Mouse (Mus musculus) lung, adult 2 months (tissue): ENCODE results near the gene Lmod1. TPM values are rescaled to one million over a fixed set of nuclear protein-coding genes. Genes with fewer than 3 reads are reported as not detected.

Source experiments
- DNase-seq: peaks from one replicate; pipeline ENCODE4 v3.0.0; 2022
- H3K4me1 ChIP-seq: fragments of 200-500 bp; 2 replicates; pipeline ENCODE4 v1.6.1; 2011; ENCODE audit warnings: low read length; ENCODE audit not compliant: control insufficient read depth, insufficient read depth
- H3K4me3 ChIP-seq: fragments of 200-500 bp; replicated peaks from 2 replicates; pipeline ENCODE3; 2011; ENCODE audit warnings: low read depth, mild to moderate bottlenecking, control low read depth, low read length; ENCODE audit errors: extremely low read depth
- CTCF ChIP-seq: fragments of 200-500 bp; IDR thresholded peaks from 2 replicates; pipeline ENCODE4 v1.5.1; 2011; ENCODE audit warnings: mild to moderate bottlenecking, low read length, control low read depth; ENCODE audit not compliant: insufficient read depth
- POLR2A ChIP-seq: fragments of 200-500 bp; IDR thresholded peaks from 2 replicates; pipeline ENCODE4 v1.6.1; 2011; ENCODE audit warnings: low read depth, mild to moderate bottlenecking, control low read depth, low read length, borderline replicate concordance; ENCODE audit errors: extremely low read depth
- WGBS: fragments of 180-500 bp; shearing (Covaris S2); methylation state at CpG from one replicate; pipeline ENCODE4 v1.1.7; 2018; 5-methylcytosine and 5-hydroxymethylcytosine counted together
- polyA plus RNA-seq: library from polyadenylated mRNA; depleted of rRNA; stranded (reverse); fragments of >200 nt; gene quantifications from 2 replicates; pipeline ENCODE4 v1.2.3, GENCODE M21; 2012

The Lmod1 gene
- polyA plus RNA-seq, 1 experiment, result 12.9 TPM

DNA sequence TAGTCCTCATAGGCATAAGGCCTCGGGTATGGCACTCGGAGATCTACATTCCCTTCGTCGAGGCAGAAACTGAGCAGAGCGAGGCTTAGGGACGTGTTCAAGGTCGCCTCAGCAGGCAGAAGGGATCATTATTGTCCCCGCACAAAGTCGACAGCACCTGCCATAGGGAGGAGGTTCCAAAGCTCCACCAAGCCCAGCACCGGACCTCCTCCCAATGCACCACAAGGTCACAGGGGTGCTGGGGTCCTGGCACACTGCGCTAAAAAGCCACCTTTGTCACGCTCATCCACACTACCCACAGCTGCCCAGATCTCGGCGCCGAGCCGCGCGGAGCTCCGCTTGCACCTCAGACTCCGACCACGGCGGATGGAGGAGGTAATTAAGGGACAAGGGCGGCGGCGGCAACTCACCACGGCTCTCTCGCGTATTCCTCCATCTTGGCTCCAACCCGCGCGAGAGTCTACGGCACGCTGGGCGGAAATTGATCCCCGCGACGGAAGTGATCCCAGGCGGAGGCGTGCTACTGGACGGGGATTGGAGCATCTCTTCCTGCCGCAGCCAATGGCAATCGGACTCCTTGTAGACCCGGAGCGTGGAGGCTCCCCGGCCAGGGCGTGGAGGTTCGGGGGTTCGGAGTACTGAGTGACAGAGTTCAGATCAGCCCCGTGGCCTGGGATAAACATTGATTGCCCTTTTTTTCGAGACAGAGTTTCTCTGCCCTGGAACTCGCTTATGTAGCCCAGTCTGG, 11.1 kb upstream of the Lmod1 start, which contains the start of gene Timm17a:
Gene Timm17a, minus strand, starts transcription at position 495 of the 748 bp plus-strand sequence.
- WGBS, result under 1% methylated on average over 51 of the region's 51 CpGs
- no peak for TF ChIP-seq CTCF
- TF ChIP-seq POLR2A, result peak; percentile 70
- DNase-seq, result peak; percentile 88
- Histone ChIP-seq H3K4me1 (peaks cover 3% of the 10 kb centered on the region; the same call in 1 of the 2 replicates), H3K4me3 (peak within 1 kb of the TSS; percentile 90)

DNA sequence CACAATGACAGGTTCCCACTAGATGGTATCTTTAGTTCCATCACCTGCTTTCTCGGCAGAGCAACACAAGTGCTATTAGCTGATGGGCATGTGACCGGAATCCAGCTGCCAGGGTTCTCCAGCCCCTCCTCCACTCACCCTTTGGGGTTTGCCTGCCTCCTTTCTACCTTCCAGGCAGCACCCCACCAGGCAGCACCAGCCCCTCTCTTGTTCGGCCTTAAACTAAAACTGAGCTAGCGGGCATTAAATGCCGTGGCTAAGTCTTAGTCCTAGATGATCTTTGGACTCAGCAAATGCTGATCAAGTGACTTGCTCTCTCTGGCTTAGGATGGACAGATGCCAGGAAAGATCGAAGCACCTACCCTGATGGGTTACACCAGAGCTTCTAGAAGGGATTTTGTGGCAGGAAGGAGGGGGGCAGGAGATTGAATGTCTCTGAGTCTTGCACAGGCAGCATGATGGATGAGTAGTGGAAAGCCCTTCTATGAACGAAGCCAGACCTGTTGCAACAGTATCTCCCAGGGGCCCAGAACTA, 1.2 kb upstream of the Lmod1 start:
- Histone ChIP-seq H3K4me3 (no peak overlapping the region), H3K4me1 (peaks cover 2% of the 10 kb centered on the region; the same call in 1 of the 2 replicates)
- TF ChIP-seq CTCF, result no peak
- TF ChIP-seq POLR2A, result no peak
- WGBS, result 72% methylated on average over 7 of the region's 7 CpGs
- no peak for DNase-seq

- peaks cover 2% of the 10 kb centered on the region; the same call in 1 of the 2 replicates for H3K4me1 ChIP-seq
- TF ChIP-seq CTCF (no peak), POLR2A (no peak)
- no peak for DNase-seq
- H3K4me3 ChIP-seq, result no peak overlapping the region
- 73% methylated on average over 2 of the region's 2 CpGs for WGBS
Observed at GRCm38 (mm10) chr1:135325934-135326333, 1.3 kb downstream of the Lmod1 start.

- Histone ChIP-seq H3K4me1 (peaks cover 2% of the 10 kb centered on the region; the same call in 1 of the 2 replicates), H3K4me3 (no peak overlapping the region)
- TF ChIP-seq CTCF (no peak), POLR2A (no peak)
- no peak for DNase-seq
- 62% methylated on average over 5 of the region's 5 CpGs for WGBS
Observed at GRCm38 (mm10) chr1:135328368-135328767, 3.8 kb downstream of the Lmod1 start.

DNA sequence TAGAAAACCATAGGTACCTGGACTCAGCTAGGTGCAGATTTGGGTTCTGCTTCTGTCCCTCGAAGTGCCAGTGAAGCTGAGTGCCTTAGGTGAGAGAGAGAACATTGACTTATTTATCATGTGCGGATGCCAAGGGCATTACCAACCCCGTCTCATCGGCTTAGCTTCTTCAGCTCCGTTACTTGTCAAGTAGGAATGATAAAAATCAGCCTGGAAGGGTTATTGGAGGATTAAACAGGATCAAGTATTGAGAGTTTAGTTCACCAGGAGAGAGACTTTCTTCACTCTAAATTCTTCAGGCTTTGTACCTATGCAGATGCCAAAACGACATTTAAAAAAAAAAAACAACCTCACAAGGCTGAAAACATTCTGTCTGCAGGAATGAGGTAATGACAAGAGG, 6.0 kb downstream of the Lmod1 start:
- H3K4me3 ChIP-seq, result no peak overlapping the region
- TF ChIP-seq CTCF, result no peak
- TF ChIP-seq POLR2A, result no peak
- 66% methylated on average over 6 of the region's 6 CpGs for WGBS
- H3K4me1 ChIP-seq, result no peaks in the 10 kb centered on the region
- DNase-seq, result no peak

DNA sequence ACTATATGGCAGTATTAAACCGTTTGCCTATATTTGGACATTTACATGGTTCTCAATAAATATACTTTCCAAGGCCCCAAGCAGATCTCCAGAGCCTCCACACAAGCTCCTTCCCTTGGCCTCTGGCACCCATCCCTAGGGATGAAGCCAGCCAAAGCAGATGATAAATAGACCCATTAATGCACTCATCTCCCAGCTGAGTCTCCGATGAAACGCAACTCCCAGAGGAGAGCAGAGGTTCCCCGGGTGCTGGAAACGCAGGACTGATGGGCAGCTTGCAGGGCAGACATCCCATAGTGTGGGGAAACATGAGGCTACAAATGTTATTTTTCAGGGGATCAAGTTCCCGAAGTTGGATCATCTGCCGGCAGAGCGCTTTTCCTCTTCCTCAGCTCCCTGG, 17.3 kb downstream of the Lmod1 start:
- WGBS, result 69% methylated on average over 8 of the region's 8 CpGs
- DNase-seq, result no peak
- TF ChIP-seq POLR2A, result no peak
- TF ChIP-seq CTCF, result no peak
- Histone ChIP-seq H3K4me3 (no peak overlapping the region), H3K4me1 (0 out of 2 replicates have a peak, but pooled peaks cover under 1% of the 10 kb centered on the region)

GRCm38 (mm10) chr1:135344026-135344425, 19.4 kb downstream of the Lmod1 start:
- DNase-seq, result no peak
- Histone ChIP-seq H3K4me1 (0 out of 2 replicates have a peak, but pooled peaks cover 4% of the 10 kb centered on the region), H3K4me3 (no peak overlapping the region)
- no peak for TF ChIP-seq POLR2A
- no peak for TF ChIP-seq CTCF
- 59% methylated on average over 4 of the region's 4 CpGs for WGBS

GRCm38 (mm10) chr1:135346891-135347290, 22.3 kb downstream of the Lmod1 start:
- WGBS, result 60% methylated on average over 3 of the region's 3 CpGs
- H3K4me3 ChIP-seq, result no peak overlapping the region
- H3K4me1 ChIP-seq, result 0 out of 2 replicates have a peak, but pooled peaks cover 4% of the 10 kb centered on the region
- no peak for DNase-seq
- TF ChIP-seq POLR2A, result no peak
- no peak for TF ChIP-seq CTCF

DNA sequence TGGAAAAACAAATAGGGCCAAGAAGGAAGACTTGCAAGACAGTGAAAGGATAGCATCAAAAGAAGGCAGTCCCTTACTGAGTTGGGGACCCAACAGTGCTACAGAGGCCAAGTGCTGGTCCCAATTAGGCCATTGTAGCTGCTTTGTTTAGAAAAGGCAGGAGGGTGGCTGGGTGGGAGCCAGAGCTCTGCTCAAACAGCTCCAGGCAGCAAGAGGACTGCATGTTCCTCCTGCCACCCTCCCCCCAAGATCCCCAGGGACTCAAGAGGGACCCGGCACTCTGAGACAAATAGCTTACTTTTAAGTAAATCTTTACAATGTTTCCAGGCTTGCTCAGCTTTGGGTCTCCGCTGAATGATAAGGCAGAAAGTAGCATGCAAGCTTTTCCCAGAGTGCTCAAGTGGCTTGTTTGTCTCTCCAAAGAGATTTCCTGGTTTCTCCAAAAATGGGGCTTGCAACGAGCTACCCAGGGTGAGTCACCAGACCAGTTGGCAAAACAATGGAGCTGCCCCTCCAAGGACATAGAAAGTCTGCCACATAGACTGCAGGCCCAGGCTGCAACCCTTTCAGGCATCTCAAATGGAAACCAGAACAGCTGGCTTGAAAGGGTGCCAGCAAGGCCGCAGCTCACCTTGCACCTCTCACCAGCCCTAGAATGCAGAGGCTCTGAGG, 23.0 kb downstream of the Lmod1 start:
- TF ChIP-seq POLR2A (no peak), CTCF (no peak)
- Histone ChIP-seq H3K4me1 (0 out of 2 replicates have a peak, but pooled peaks cover 4% of the 10 kb centered on the region), H3K4me3 (no peak overlapping the region)
- WGBS, result 29% methylated on average over 4 of the region's 4 CpGs
- peak; percentile 26 for DNase-seq

DNA sequence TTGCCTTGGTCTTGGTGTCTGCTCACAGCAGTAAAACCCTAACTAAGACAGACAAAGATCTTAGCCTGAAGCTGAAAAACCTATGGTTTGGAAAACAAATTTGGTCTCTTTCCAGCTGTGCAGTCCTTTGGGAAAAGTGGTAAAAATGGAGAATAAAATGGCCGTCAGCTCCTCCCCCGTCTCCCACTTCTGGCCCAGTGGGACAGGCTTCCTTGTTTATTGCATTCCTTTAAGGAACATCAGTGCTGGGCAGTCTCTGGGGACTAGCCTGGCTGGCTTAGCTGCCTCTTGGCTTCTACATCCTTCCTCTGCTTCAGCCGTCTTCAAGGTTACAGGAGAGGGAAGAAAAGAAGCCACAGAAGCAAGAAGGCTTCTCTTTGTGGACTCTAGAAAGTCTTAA, 27.3 kb downstream of the Lmod1 start:
- DNase-seq, result no peak
- WGBS, result 55% methylated on average over 3 of the region's 3 CpGs
- TF ChIP-seq POLR2A (no peak), CTCF (no peak)
- Histone ChIP-seq H3K4me3 (no peak overlapping the region), H3K4me1 (0 out of 2 replicates have a peak, but pooled peaks cover 3% of the 10 kb centered on the region)
